Mouse (Mus musculus) erythroblast, adult 5-6 weeks (primary cell): ENCODE measurements around the gene Gm45716. TPM values are rescaled to one million over a fixed set of nuclear protein-coding genes. Genes with fewer than 3 reads are reported as not detected.

Experiments
- ATAC-seq: replicated peaks from 2 replicates; pipeline ENCODE4 v1.8.0; 2016; ENCODE audit warnings: moderate number of reproducible peaks, mild to moderate bottlenecking, moderate TSS enrichment, inconsistent platforms; ENCODE audit not compliant: poor library complexity, low FRiP score, severe bottlenecking
- total RNA-seq, 2 experiments: library from RNA; stranded (forward) in 1 of 2; stranded (reverse) in 1 of 2; fragments of 150-400 nt in 1 of 2; fragments of 200-764, 138-1000 nt in 1 of 2; gene quantifications; 2 replicates each; pipeline versions ENCODE4 v1.2.3 to v1.2.4; 2015 to 2017; ENCODE audit warnings: low replicate concordance in 2 of 2

Gm45716 gene
- total RNA-seq, 2 experiments from 2014 or later, result 1.0 to 5.8 TPM

- no peak for ATAC-seq
Measured at GRCm38 (mm10) chr11:90196521-90197215, 9.2 kb downstream of the Gm45716 start.

GRCm38 (mm10) chr11:90198048-90198447 lies 10.6 kb downstream of the Gm45716 start:
- ATAC-seq, result no peak

GRCm38 (mm10) chr11:90200826-90201225 lies 13.3 kb downstream of the Gm45716 start:
- ATAC-seq, result no peak

GRCm38 (mm10) chr11:90214246-90214645 lies 26.8 kb downstream of the Gm45716 start:
- ATAC-seq, result no peak

- no peak for ATAC-seq
Measured at GRCm38 (mm10) chr11:90220022-90220645, 32.7 kb downstream of the Gm45716 start.

GRCm38 (mm10) chr11:90220750-90221149 lies 33.3 kb downstream of the Gm45716 start:
- ATAC-seq, result no peak

- ATAC-seq, result no peak
Measured at GRCm38 (mm10) chr11:90224914-90225470, 37.5 kb downstream of the Gm45716 start.

- ATAC-seq, result no peak
Measured at GRCm38 (mm10) chr11:90227000-90227922, 39.8 kb downstream of the Gm45716 start.

- ATAC-seq, result no peak
Measured at GRCm38 (mm10) chr11:90228251-90228949, 40.9 kb downstream of the Gm45716 start.

GRCm38 (mm10) chr11:90229800-90230199 lies 42.3 kb downstream of the Gm45716 start:
- no peak for ATAC-seq

- no peak for ATAC-seq
Measured at GRCm38 (mm10) chr11:90230671-90231070, 43.2 kb downstream of the Gm45716 start.

GRCm38 (mm10) chr11:90231631-90232030 lies 44.1 kb downstream of the Gm45716 start:
- ATAC-seq, result no peak

GRCm38 (mm10) chr11:90232685-90233084 lies 45.2 kb downstream of the Gm45716 start:
- ATAC-seq, result no peak

- no peak for ATAC-seq
Measured at GRCm38 (mm10) chr11:90235221-90235620, 47.7 kb downstream of the Gm45716 start.

GRCm38 (mm10) chr11:90237616-90238015 lies 50.1 kb downstream of the Gm45716 start:
- no peak for ATAC-seq

- no peak for ATAC-seq
Measured at GRCm38 (mm10) chr11:90238657-90239056, 51.2 kb downstream of the Gm45716 start.

GRCm38 (mm10) chr11:90240652-90241330 lies 53.3 kb downstream of the Gm45716 start:
- no peak for ATAC-seq

GRCm38 (mm10) chr11:90241874-90242273 lies 54.4 kb downstream of the Gm45716 start:
- ATAC-seq, result no peak

GRCm38 (mm10) chr11:90243300-90243699 lies 55.8 kb downstream of the Gm45716 start:
- ATAC-seq, result no peak
